Mouse (Mus musculus) kidney, adult 2 months (tissue): Measurements from ENCODE around the gene Dlx1. TPM values are rescaled to one million over a fixed set of nuclear protein-coding genes. Genes with fewer than 3 reads are reported as not detected.

ENCODE experiments used
- DNase-seq: peaks from one replicate; pipeline ENCODE4 v3.0.0; 2021
- H3K27ac ChIP-seq: fragments of 200-500 bp; 2 replicates; pipeline ENCODE4 v1.5.1; 2012; ENCODE audit warnings: low read depth, low read length, control low read depth, inconsistent platforms; ENCODE audit not compliant: insufficient read depth
- H3K27me3 ChIP-seq: fragments of 200-500 bp; replicated peaks from 2 replicates; pipeline ENCODE4 v1.6.1; 2012; ENCODE audit warnings: mild to moderate bottlenecking, moderate library complexity, low read length, inconsistent platforms; ENCODE audit not compliant: control insufficient read depth, insufficient read depth
- H3K36me3 ChIP-seq: fragments of 200-500 bp; 2 replicates; pipeline ENCODE4 v1.6.1; 2012; ENCODE audit warnings: mild to moderate bottlenecking, moderate library complexity, low read length, inconsistent platforms; ENCODE audit not compliant: control insufficient read depth, insufficient read depth
- H3K4me1 ChIP-seq: fragments of 200-500 bp; 2 replicates; pipeline ENCODE4 v1.6.1; 2011; ENCODE audit warnings: low read length; ENCODE audit not compliant: control insufficient read depth, insufficient read depth
- H3K4me3 ChIP-seq: fragments of 200-500 bp; 2 replicates; pipeline ENCODE4 v1.5.1; 2011; ENCODE audit warnings: mild to moderate bottlenecking, low read depth, low read length, control low read depth; ENCODE audit not compliant: insufficient read depth
- CTCF ChIP-seq: fragments of 200-500 bp; conservative IDR thresholded peaks from 2 replicates; pipeline ENCODE4 v1.5.1; 2011; ENCODE audit warnings: low read depth, mild to moderate bottlenecking, control low read depth, low read length, moderate library complexity, mixed read lengths; ENCODE audit not compliant: insufficient read depth, insufficient read length
- POLR2A ChIP-seq: fragments of 200-500 bp; IDR thresholded peaks from one replicate; pipeline ENCODE4 v1.6.1; 2011; ENCODE audit warnings: low read depth, low read length, control low read depth
- WGBS: fragments of 180-500 bp; shearing (Covaris S2); methylation state at CpG from one replicate; pipeline ENCODE4 v1.1.7; 2018; 5-methylcytosine and 5-hydroxymethylcytosine counted together
- polyA plus RNA-seq: library from polyadenylated mRNA; depleted of rRNA; stranded (reverse); fragments of >200 nt; gene quantifications from 2 replicates; pipeline ENCODE4 v1.2.3, GENCODE M21; 2012

Gene Dlx1
- polyA plus RNA-seq, 1 experiment = 0.16 TPM

GRCm38 (mm10) chr2:71543948-71544347 lies 16.0 kb downstream of the Dlx1 start:
- Histone ChIP-seq H3K4me3 (no peak overlapping the region), H3K27ac (no peak overlapping the region), H3K4me1 (0 out of 2 replicates have a peak, but pooled peaks cover 3% of the 10 kb centered on the region), H3K36me3 (no peaks in the 10 kb centered on the region), H3K27me3 (peaks cover 39% of the 10 kb centered on the region)
- no peak for DNase-seq
- WGBS = 7% methylated on average over 20 of the region's 20 CpGs
- TF ChIP-seq POLR2A = no peak
- TF ChIP-seq CTCF = no peak

GRCm38 (mm10) chr2:71544391-71545285 lies 16.7 kb downstream of the Dlx1 start:
- no peak overlapping the region for H3K4me3 ChIP-seq

DNA sequence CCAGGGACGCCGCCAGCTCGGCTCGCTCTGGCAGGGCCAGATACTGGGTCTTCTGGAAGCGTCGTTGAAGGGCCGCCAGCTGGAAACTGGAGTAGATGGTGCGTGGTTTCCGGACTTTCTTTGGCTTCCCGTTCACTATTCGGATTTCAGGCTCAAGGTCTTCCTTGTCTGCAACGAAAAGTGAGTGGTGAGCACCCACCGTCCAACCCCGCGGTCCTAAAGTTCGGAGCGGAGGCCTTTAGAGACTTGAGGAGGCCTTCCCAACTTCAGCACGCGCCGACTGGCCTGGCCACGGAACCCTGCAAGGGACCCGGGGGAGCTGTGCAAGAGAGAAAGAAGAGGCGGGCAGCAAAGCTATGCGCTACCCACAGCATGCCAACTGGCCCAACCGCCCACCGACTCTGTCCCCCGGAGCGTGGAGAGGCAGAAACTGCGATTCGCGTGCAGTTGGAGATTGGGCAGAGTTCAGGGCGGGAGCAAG lies 17.5 kb downstream of the Dlx1 start:
- Histone ChIP-seq H3K36me3 (no peaks in the 10 kb centered on the region), H3K27me3 (peaks cover 37% of the 10 kb centered on the region), H3K4me1 (0 out of 2 replicates have a peak, but pooled peaks cover 3% of the 10 kb centered on the region), H3K4me3 (0 out of 2 replicates have a peak overlapping the region, but pooled peaks have one; percentile 16), H3K27ac (no peak overlapping the region)
- TF ChIP-seq CTCF (no peak), POLR2A (no peak)
- 6% methylated on average over 32 of the region's 32 CpGs for WGBS
- DNase-seq = peak; percentile 25

More at GRCm38 (mm10) chr2:71544391-71545285, 16.7 kb downstream of the Dlx1 start:
- 0 out of 2 replicates have a peak, but pooled peaks cover 3% of the 10 kb centered on the region for H3K4me1 ChIP-seq
- H3K36me3 ChIP-seq = no peaks in the 10 kb centered on the region
- peaks cover 40% of the 10 kb centered on the region for H3K27me3 ChIP-seq
- 7% methylated on average over 61 of the region's 61 CpGs for WGBS
- peak; percentile 39 for DNase-seq
- TF ChIP-seq POLR2A (no peak), CTCF (no peak)
- no peak overlapping the region for H3K27ac ChIP-seq

DNA sequence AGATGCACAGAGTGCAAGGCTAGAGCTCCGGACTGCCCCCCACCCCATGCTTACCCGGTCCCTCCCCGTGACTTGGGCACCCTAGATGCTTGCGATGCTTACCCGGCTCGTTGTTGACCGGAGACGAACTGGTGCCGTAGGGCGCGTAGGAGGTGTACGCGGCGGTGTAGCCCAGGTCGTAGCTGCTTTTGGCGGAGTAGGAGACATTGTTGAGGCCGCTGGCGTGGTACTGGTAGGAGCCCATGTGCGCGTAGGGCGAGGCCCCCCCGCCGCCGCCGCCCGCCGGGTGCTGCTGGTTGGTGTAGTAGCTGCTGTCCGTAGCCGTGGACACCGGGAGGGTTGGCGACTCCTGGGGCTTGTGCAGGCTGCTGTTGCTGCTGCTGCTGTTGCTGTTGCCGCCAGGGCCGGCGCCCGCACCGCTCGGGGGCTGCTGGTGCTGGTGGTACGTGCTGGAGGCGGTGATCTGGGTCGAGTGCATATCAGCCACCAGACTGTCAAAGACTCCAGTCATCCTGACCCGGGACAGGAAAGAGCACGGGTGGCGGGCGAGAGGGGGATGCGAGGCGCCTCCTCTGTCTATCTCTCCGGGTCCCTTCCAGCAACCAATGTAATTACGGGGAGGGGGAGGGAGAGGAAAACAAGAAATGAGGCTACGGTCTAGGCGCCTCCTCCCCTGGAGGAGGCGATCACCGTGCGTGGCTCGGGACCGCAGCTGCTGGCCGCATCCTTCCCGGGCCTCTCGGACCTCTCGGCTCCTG lies 18.1 kb downstream of the Dlx1 start:
- Histone ChIP-seq H3K36me3 (no peaks in the 10 kb centered on the region), H3K4me3 (peak overlapping the region; percentile 16; the same call in 1 of the 2 replicates), H3K27ac (no peak overlapping the region), H3K27me3 (peaks cover 32% of the 10 kb centered on the region), H3K4me1 (0 out of 2 replicates have a peak, but pooled peaks cover 3% of the 10 kb centered on the region)
- WGBS = 3% methylated on average over 59 of the region's 59 CpGs
- DNase-seq = peak; percentile 17
- TF ChIP-seq POLR2A = no peak
- TF ChIP-seq CTCF = no peak

DNA sequence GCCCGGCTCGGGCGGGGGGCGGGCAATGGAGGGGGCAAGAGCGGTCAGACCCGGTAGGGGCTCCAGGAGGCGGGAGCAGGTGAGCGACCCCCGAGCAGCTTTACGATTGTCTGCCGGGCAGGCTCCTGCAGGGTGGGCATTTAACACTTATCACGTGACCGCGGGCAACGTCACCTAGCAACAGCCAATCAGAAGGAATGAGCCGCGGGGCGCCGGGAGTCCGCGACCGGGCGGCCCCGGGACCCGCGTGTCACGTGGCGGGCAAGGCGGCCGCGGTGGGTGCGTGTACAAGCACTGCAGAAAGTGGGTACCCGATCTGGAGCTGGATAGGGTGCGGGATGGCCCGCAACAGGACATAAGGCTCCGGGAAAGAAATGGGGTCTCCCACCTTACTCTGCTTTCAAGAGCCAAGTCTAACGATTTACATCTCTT lies 18.7 kb downstream of the Dlx1 start, which contains the start of gene Dlx2:
Gene Dlx2 (minus strand): TSS at position 115 of the 432 bp plus-strand sequence.
- Histone ChIP-seq H3K4me1 (0 out of 2 replicates have a peak, but pooled peaks cover 3% of the 10 kb centered on the region), H3K27ac (no peak within 1 kb of the TSS), H3K36me3 (no peaks in the 10 kb centered on the region), H3K4me3 (peak within 1 kb of the TSS; percentile 16; the same call in 1 of the 2 replicates), H3K27me3 (peaks cover 28% of the 10 kb centered on the region)
- WGBS = 1% methylated on average over 37 of the region's 37 CpGs
- DNase-seq = peak; percentile 3
- TF ChIP-seq CTCF = no peak
- no peak for TF ChIP-seq POLR2A

GRCm38 (mm10) chr2:71547829-71548228 lies 19.9 kb downstream of the Dlx1 start:
- H3K36me3 ChIP-seq = no peaks in the 10 kb centered on the region
- peaks cover 25% of the 10 kb centered on the region for H3K27me3 ChIP-seq
- WGBS = 9% methylated on average over 8 of the region's 8 CpGs
- TF ChIP-seq CTCF (peak; percentile 79), POLR2A (no peak)
- no peak overlapping the region for H3K4me3 ChIP-seq
- no peak overlapping the region for H3K27ac ChIP-seq
- 0 out of 2 replicates have a peak, but pooled peaks cover 3% of the 10 kb centered on the region for H3K4me1 ChIP-seq
- peak; percentile 74 for DNase-seq
